Mouse (Mus musculus) stomach, embryonic 16.5 days (tissue): Measurements from ENCODE around the gene Atp5e. TPM values are rescaled to one million over a fixed set of nuclear protein-coding genes. Genes with fewer than 3 reads are reported as not detected.
A peak's percentile ranks its signal among the peaks of the same experiment; 100 is the strongest.

Source experiments
- ATAC-seq: fragments of 200-750 bp; cut with Nextera tagmentation; 2 replicates; pipeline ENCODE4 v1.8.0; 2017; ENCODE audit warnings: moderate number of reproducible peaks, moderate TSS enrichment; ENCODE audit not compliant: insufficient read depth, low FRiP score
- H3K27ac ChIP-seq: fragments of 300-500 bp; sonication (generic); 2 replicates; pipeline ENCODE4 v1.5.1; 2014; ENCODE audit warnings: low read length
- H3K27me3 ChIP-seq: fragments of 300-500 bp; sonication (generic); 2 replicates; pipeline ENCODE4 v1.6.1; 2014; ENCODE audit warnings: low read length, control low read depth, mixed read lengths; ENCODE audit not compliant: control insufficient read depth, insufficient read depth
- H3K36me3 ChIP-seq: fragments of 300-500 bp; sonication (generic); 2 replicates; pipeline ENCODE4 v1.6.1; 2014; ENCODE audit warnings: low read length; ENCODE audit not compliant: control insufficient read depth, insufficient read depth
- H3K4me1 ChIP-seq: fragments of 300-500 bp; sonication (generic); 2 replicates; pipeline ENCODE4 v1.6.1; 2014; ENCODE audit warnings: low read length, control low read depth, mixed read lengths; ENCODE audit not compliant: control insufficient read depth, insufficient read depth
- H3K4me2 ChIP-seq: fragments of 300-500 bp; sonication (generic); 2 replicates; pipeline ENCODE4 v1.6.1; 2014; ENCODE audit warnings: low read depth, low read length, mixed read lengths
- H3K4me3 ChIP-seq: fragments of 300-500 bp; sonication (generic); replicated peaks from 2 replicates; pipeline ENCODE4 v1.5.1; 2014; ENCODE audit warnings: mild to moderate bottlenecking, low read length
- H3K9ac ChIP-seq: fragments of 300-500 bp; sonication (generic); 2 replicates; pipeline ENCODE4 v1.6.1; 2014; ENCODE audit warnings: low read length
- H3K9me3 ChIP-seq: fragments of 300-500 bp; sonication (generic); replicated peaks from 2 replicates; pipeline ENCODE4 v1.6.1; 2016; ENCODE audit warnings: low read length, control low read depth; ENCODE audit not compliant: control insufficient read depth
- WGBS: fragments of 180-500 bp; shearing (Covaris S2); extraction: QIAGEN DNeasy Blood & Tissue Kit; methylation state at CpG from one replicate; pipeline ENCODE4 v1.1.7; 2014; 5-methylcytosine and 5-hydroxymethylcytosine counted together
- polyA plus RNA-seq: library from polyadenylated mRNA; unstranded; fragments of >200 nt; fragmentation: Nextera tagmentation; extraction: Ambion mirVana; gene quantifications from 2 replicates; pipeline ENCODE4 v1.2.1, GENCODE M21; 2015

The Atp5e gene
- 624 and 803 TPM in 2 replicates for polyA plus RNA-seq

DNA sequence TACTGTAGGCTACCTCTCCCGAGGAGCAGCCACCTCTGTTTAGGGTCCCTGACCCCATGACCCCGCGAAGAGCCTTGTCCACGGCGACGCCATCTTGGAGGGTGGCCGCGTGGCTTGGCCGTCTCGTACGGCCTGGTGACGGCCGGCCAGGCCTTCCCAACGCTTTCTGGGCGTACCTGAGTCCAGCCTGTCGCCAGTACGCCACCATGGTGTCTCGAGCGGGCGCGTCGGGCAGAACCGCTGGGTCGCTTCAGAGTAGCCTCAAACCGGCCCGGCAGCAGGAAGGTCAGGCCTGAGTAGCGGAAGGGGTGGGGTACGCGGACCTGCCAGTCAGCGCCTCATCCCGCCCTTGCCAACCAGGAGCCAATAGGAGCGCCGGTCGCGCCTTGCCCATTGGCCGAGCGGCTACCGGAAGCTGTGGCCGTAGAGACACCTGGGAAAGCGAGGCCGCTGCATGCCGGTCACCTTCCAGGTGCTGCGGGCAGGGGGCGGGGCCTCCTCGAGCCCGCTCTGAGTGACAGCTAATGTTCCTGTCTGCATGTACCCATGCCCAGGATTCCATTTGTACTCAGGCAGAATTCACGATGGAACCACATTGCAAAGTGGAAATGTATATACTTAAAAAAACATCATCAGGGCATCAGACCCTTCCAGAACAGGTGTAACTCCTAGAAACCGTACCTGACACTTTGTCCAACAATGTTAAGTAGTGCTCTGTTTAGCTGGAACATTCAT is at the start of gene Atp5e:
Gene Atp5e, minus strand, starts transcription at position 317 of the 735 bp plus-strand sequence.
- Histone ChIP-seq H3K9me3 (no peaks in the 10 kb centered on the region), H3K4me2 (peak within 1 kb of the TSS; percentile 100), H3K9ac (peak within 1 kb of the TSS; percentile 86), H3K27ac (peak within 1 kb of the TSS; percentile 82), H3K4me1 (peaks cover 9% of the 10 kb centered on the region), H3K4me3 (peak within 1 kb of the TSS; percentile 79), H3K36me3 (peaks cover 11% of the 10 kb centered on the region; the same call in 1 of the 2 replicates), H3K27me3 (no peaks in the 10 kb centered on the region)
- peak; percentile 99 for ATAC-seq
- WGBS: 2% methylated on average over 48 of the region's 48 CpGs

DNA sequence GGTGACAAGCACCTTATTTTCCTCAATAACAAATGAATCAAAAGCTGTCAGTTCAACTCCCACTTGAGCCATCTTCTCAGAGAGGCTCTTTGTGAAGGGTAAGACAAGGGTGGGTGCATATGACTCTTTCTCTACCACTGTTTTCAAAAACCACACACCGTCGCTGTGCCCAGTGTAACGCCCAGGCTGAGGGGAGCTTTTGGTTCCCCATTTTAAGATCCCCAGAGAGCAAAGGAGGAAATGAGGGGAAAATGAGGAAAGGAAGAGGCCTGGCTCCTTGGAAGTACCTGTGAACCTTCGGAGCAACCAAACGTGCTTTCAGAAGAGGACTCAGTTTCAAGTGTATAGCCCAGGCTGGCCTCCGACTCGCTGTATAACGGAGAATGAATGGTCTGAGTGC is 45.9 kb upstream of the Atp5e start:
- 83% methylated on average over 8 of the region's 8 CpGs for WGBS
- Histone ChIP-seq H3K4me3 (no peak overlapping the region), H3K4me2 (no peak overlapping the region), H3K27ac (no peak overlapping the region), H3K27me3 (no peaks in the 10 kb centered on the region), H3K36me3 (no peaks in the 10 kb centered on the region), H3K4me1 (no peaks in the 10 kb centered on the region), H3K9me3 (no peaks in the 10 kb centered on the region), H3K9ac (no peak overlapping the region)
- no peak for ATAC-seq

DNA sequence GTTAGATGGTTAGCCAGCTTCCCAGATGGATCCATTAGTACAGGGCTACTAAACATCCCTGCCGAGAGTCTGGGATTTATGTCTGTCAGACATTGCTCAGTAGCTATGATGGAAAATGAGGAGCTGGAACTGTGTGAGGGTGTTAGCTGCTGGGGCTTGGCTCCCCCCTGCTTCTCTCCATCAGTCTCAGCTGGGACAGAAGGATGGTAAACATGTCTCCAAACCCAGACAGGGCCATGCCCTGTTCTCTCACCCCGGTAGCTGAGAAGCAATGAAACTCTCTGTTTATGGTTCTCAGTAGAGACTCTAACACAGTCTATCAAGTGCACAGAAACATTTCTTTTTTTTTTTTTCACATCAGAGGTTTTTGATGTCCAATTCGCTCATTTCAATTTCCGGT is 44.1 kb upstream of the Atp5e start:
- H3K4me2 ChIP-seq: no peak overlapping the region
- H3K27me3 ChIP-seq: no peaks in the 10 kb centered on the region
- no peaks in the 10 kb centered on the region for H3K36me3 ChIP-seq
- no peak for ATAC-seq
- H3K4me1 ChIP-seq: no peaks in the 10 kb centered on the region
- H3K9me3 ChIP-seq: no peaks in the 10 kb centered on the region
- H3K9ac ChIP-seq: no peak overlapping the region
- WGBS: 50% methylated on average over 4 of the region's 4 CpGs
- H3K4me3 ChIP-seq: no peak overlapping the region
- H3K27ac ChIP-seq: no peak overlapping the region

DNA sequence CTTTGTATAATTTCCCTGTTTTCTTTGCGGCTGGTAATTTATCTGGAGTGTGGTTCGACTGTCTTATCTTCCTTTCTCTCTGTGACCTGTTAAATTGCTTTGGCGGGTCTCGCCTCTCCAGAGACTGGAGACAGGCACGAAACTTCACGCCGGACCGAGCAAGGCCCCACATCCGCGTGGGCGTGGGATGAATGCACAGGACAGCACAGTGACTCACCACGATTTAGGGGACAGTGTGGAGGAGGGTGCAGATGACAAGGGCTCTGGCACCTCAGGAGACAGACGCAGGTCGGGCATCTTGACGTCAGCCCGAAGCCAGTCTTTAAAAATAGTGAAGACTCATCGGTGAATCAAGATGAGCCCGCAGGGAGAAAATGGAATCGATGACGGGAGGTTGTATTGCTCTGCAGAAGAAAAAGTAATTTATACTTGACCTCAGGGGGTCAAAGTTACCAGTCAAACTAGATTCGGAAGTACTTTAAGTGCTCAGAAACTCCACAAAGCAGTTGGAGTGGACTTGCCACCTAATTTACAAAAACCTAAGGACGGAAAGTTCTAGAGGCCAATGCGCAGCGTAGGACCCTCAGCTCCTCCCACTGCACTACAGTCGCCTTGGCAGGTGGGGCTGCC is 39.0 kb upstream of the Atp5e start:
- H3K4me2 ChIP-seq: no peak overlapping the region
- no peak overlapping the region for H3K9ac ChIP-seq
- WGBS: 62% methylated on average over 25 of the region's 25 CpGs
- no peak overlapping the region for H3K27ac ChIP-seq
- H3K9me3 ChIP-seq: no peaks in the 10 kb centered on the region
- ATAC-seq: no peak
- no peaks in the 10 kb centered on the region for H3K4me1 ChIP-seq
- no peak overlapping the region for H3K4me3 ChIP-seq
- no peaks in the 10 kb centered on the region for H3K27me3 ChIP-seq
- H3K36me3 ChIP-seq: no peaks in the 10 kb centered on the region

DNA sequence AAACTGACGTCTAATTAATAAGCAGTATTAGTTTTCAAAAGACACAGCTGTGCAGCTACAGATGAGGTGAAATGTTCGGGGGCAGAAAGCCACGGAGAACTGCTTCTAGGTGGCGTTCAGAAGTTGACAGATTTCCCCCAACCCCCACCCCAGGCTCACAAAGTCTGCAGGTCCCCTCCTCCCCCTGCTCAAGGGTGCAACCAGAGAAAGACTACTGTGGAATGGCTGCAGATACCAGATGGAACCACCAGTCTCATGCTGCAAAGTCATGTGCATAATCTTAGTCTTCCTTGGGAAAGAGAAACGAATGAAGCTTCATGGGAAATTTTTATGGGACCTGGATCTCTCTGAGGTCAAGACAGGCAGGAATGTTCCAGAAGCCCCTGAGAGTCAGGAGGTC is 38.4 kb upstream of the Atp5e start:
- 44% methylated on average over 5 of the region's 5 CpGs for WGBS
- H3K27ac ChIP-seq: no peak overlapping the region
- no peak for ATAC-seq
- no peaks in the 10 kb centered on the region for H3K36me3 ChIP-seq
- H3K27me3 ChIP-seq: no peaks in the 10 kb centered on the region
- no peak overlapping the region for H3K4me2 ChIP-seq
- no peak overlapping the region for H3K9ac ChIP-seq
- no peaks in the 10 kb centered on the region for H3K4me1 ChIP-seq
- no peak overlapping the region for H3K4me3 ChIP-seq
- H3K9me3 ChIP-seq: no peaks in the 10 kb centered on the region

DNA sequence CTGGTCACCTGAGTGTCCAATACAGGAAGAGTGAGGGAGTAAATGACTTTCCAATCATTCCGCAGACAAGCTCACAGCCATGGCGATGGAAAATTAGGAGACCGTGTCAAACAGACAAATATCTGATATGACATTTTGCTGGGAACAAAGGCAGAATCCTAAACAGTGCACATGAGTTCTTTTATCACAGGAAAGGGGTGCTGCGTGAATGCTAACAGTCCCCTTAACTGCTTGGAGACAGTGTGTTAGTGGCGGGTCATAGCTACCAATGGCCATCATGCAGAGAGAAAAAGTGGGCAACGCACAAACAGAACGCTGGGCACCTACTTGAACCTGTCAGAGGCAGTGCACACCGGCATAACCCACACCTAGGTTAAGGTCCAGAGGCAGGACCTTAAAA is 37.6 kb upstream of the Atp5e start:
- 86% methylated on average over 8 of the region's 8 CpGs for WGBS
- Histone ChIP-seq H3K4me1 (no peaks in the 10 kb centered on the region), H3K9ac (no peak overlapping the region), H3K36me3 (no peaks in the 10 kb centered on the region), H3K9me3 (no peaks in the 10 kb centered on the region), H3K4me2 (no peak overlapping the region), H3K4me3 (no peak overlapping the region), H3K27ac (no peak overlapping the region), H3K27me3 (no peaks in the 10 kb centered on the region)
- no peak for ATAC-seq

DNA sequence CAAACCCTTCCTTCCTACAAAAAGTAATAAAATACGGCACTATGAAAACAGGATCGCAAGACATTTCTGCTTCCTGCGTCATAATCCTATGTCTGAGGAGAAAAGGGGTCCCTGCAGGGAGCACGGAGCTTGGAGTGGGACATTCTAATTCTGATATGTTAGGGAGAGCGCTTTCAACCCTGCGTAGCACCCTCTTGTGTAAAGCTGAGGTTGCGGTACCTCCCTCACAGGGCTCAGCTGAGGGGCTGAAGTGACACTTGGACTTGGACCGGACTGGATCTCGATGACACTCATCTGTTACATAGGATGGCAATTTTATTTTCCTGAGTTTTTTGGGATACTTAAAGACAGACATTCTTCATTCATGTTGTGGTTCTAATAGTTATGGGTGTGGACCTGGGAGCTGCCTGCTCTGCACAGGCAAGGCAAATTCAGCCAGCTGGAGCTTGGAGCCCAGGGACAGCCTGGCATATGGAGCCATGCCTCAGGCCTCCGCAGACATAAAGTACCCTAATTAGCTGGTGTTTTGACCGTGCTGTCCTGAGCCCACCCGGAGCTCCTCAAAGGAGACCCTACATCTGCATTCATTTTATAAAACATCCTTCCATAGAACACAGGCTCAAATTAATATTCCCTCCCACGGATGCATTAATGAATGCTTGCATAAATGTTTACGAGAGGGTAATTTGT is 37.1 kb upstream of the Atp5e start:
- Histone ChIP-seq H3K36me3 (no peaks in the 10 kb centered on the region), H3K4me3 (no peak overlapping the region), H3K27me3 (no peaks in the 10 kb centered on the region), H3K4me2 (no peak overlapping the region), H3K27ac (no peak overlapping the region), H3K9ac (no peak overlapping the region), H3K4me1 (no peaks in the 10 kb centered on the region), H3K9me3 (no peaks in the 10 kb centered on the region)
- no peak for ATAC-seq
- 84% methylated on average over 14 of the region's 14 CpGs for WGBS

DNA sequence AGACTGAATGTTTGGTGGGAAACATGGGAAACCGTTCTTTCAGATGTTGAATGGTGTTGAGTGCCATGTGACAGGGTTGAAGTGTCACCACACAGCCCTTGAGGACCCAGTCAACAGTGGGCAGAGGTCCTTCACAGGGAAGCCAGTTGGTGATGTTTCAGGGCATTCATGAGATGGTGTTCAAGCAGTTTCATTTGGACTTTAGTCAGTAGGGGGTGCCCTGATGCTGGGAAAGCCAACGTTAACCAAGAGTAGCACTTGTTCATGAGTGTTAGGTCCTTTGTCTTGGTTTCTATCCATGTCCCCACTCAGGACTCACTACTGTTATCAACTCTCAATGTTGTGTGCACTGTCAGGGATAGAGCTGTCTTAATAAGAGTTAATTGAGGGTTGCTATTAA is 29.0 kb upstream of the Atp5e start:
- WGBS: 64% methylated on average over 2 of the region's 2 CpGs
- no peak overlapping the region for H3K27ac ChIP-seq

DNA sequence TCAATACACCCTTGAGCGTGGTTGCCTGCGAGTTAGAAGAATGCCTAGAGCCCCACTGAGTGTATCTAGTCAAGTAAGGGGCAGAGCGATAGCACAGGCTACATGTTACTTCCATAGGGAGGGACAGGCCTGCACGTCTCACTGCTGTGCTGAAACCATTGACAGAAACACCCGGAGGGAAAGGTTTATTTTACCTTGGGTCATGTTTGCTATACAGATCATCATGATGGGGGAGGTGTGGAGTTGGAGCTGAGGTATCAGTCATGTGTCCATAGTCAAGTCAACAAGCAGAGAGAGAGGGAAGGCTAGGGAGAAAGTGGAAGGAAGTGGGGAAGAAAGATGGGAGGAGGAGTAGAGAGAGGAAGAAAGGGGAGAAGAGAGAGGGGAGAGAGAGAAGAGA is 23.1 kb upstream of the Atp5e start:
- Histone ChIP-seq H3K27ac (no peak overlapping the region), H3K36me3 (no peaks in the 10 kb centered on the region), H3K4me3 (no peak overlapping the region), H3K9ac (no peak overlapping the region), H3K27me3 (no peaks in the 10 kb centered on the region), H3K4me2 (no peak overlapping the region), H3K9me3 (no peaks in the 10 kb centered on the region), H3K4me1 (no peaks in the 10 kb centered on the region)
- no peak for ATAC-seq
- 57% methylated on average over 5 of the region's 5 CpGs for WGBS

More for the DNA sequence above, 29.0 kb upstream of the Atp5e start:
- no peaks in the 10 kb centered on the region for H3K4me1 ChIP-seq
- H3K9me3 ChIP-seq: no peaks in the 10 kb centered on the region
- ATAC-seq: no peak
- H3K4me2 ChIP-seq: no peak overlapping the region
- H3K27me3 ChIP-seq: no peaks in the 10 kb centered on the region
- H3K4me3 ChIP-seq: no peak overlapping the region
- H3K9ac ChIP-seq: no peak overlapping the region
- no peaks in the 10 kb centered on the region for H3K36me3 ChIP-seq
